Mouse (Mus musculus) embryo, embryonic 11 days (tissue): ENCODE measurements at regions not wholly inside any gene's neighbourhood (a gene's known extent, or its start where the extent isn't known, plus 50 kb on each side); places are given as distances from the start of the nearest gene placed in this dataset.
"Not testable (repeated sequence)": the region's sequence is repeated elsewhere in the genome, so short reads cannot be mapped to it uniquely, and the experiment has no call there.

Experiments
- DNase-seq: peaks from one replicate; pipeline ENCODE4 v3.0.0-alpha.2; 2015

DNA sequence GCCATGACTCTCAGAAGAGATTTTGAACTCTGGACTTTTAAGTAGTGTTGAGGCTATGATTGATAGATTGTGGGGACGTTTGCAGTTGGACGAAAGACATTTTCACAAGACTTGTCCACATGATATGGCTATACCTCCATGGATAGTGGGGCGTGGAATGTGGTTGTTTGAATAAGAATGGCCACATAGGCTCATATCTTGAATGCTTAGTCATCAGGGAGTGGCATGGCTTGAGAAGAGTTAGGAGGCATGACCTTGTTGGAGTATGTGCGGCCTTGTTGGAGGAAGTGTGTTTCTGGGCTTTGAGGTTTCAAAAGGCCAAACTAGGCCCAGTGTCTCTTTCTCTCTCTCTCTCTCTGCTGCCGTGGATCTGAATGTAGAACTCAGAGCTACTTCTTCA is 204.7 kb upstream of the Pclo start:
- DNase-seq, result no peak

DNA sequence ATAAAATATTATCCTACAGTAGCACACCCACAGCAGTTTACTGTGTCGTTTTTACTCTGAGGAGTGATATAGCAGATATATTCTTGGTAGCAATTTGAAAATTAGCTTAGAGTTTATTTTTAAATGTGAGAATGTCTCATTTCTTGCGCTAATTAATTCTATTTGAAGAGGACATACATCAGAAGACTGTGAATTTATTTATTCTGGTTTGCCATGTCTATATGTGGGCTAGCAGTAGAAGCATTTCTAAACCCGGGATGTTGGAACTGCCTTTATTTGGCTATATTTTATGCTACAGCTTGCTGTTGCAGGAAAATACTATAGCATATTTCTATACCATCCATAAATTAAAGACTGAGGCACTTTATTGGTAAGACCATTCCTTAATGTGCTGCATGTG is 203.0 kb upstream of the Pclo start:
- no peak for DNase-seq

DNA sequence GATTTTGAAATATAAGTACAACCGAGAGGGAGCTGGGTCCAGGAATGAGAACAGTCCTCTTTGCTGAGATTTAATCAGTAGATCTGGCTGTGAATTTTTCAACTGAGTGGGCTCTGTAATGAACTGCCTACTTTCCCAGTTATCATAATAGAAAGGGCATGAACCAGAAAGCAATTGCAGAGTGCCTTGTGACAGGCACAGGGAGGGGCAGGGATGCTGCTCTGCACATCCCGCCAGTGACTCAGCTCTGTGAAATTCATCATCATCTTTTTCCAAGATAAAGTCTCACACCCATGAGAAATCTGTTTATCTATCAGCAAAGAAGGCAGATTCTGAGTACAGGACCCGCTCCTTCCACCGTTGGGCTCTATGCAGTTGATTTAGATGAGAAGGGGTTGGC is 194.5 kb upstream of the Pclo start:
- DNase-seq, result no peak

DNA sequence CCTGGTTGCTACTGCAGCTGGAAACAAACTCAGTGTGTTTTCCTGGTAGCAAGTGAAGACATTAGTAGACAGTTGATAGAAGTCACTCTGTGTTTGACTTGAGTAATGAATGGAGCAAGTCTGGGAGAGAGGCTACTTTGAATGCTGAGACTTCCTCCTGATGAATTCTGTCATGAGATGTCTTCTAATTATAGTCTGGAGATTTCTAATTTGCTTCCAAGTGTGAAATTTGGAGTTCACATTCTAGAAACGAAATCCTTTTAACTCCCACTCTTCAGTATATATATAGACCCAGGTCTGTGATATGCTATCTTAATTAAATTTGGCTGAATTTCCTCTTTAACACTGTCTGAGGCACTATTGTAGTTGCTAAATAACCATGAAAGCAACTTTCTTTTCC is 192.7 kb upstream of the Pclo start:
- DNase-seq, result no peak

DNA sequence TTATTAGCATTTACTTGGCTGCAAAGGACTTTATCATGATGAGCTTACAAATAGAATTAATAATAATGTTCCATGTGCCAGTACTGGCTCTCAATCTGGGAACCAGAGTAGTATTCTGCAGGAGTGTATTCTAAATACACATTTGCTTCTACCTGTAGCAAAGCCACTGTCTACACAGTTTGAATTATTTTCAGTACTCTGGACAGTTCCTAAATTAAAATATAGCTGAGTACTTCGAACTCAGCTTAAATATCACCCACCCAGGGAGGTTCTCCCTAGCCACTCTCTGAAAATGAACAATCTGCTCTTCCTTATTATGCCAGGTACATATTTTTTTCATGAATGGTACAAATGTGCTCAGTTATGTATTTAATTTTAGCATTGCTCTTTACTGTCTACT is 154.3 kb upstream of the Pclo start:
- peak; percentile 34 for DNase-seq

DNA sequence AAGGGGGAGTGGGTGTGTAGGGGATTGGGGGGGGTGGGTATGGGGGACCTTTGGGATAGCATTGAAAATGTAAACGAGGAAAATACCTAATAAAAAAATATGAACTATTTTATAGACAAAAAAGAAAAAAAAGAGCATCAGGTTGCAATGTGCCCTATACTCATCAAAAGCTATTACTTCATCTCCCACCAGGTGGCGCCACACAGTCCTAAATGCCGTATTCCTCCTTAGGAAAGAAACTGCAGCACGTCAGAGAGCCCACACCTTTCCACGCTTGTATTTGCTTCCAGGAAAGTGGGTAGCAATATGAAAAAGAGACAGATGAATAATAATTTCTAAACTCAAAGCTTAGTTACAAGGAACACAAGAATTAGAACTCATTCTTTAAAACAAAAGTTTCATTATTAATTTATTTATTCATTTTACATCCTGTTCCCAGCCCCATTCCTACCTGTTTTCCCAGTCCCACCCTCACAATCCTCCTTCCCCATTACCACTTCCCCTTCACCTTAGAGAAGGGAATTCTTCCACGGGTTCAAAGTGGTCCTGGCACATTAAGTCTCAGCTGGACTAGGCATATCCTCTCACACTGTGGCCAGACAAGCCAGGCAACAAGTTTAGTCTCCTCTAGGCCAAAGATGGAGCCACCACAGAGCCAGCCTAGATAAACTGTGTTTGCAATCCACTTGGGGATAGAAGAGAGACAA is 125.4 kb upstream of the Pclo start:
- DNase-seq, result peak; percentile 71

DNA sequence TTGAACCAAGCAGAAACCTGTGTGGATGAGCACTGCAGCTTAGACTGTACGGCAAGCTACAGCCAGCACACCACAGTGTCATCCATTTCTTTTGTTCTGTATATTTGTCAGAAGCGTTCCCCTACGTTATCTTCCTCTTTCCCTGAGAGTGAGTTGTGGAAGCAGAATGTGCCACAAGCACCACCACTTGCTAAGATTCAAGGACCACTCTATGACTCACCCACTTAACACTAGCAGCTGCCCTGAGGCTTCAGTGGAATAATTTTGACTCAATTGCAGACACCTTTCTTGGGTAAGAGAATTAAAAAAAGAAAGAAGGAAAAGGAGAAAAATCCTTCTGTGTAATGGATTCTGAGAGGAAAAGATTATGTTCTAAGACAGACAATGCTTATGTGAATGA is 122.9 kb upstream of the Pclo start:
- no peak for DNase-seq

DNA sequence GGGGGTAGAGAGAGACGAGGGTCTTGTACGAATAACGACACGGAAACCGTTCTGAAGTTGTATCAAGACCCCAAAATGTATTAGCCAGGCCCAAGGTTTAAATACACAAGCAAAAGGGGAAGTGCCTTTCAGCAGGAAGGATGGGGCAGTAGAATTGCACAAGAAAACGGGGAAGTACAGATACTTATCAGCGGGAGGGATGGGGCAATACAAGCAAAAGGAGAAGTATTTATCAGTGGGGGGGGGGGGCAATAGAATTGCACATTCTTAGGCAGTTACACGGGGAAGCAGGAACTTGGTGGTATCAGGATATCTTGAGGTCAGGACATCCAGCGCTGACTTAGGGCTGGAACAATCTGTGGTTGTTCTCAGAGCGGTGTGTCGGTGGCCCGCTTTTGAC is 111.3 kb upstream of the Pclo start:
- DNase-seq, result not testable (repeated sequence)

DNA sequence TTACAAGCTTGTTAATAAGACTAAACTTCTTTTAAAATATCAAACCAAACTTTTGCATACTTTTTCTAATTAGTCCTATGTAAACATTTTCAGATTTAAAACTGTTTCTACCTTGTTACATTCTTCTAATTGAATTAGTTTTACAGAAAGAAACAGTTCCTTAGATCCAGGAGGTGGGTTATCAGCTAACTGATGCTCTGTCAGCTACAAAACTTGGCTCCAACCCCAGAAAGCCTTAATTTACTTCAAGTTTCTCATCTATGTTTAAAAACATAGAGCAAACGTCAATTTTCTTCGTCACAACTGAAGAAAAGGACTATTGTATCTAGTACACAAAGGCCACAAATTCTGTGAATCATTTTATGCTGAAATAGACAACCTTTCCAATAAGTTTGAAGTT is 110.4 kb upstream of the Pclo start:
- DNase-seq, result no peak

DNA sequence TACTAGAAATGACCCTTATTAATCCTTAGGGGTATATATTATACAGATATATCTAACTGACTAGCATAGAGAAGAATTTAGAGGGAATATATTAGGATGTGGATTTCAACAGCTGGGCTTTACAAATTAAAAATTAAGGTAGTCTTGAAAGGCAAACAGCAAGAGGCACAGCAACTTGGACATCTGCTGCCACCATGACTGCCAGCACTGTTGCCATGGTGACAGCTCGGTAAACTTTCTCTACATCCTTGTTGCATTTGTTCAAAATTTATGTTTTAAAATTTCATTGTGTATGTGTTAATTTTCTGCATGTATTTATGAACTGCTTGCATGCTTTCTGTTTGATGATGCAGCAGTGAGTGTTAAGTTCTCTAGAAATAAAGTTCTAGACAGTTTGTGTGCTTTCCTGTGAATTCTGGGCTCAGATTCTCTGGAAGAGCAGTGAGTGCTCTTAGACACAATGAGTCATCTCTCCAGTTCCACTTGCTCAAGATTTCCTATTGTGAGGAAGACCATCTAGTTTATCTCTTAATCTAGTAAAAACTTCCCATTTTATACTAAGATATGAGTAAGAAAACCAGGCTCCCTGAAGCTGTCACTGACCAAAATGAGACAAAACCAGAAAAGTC is 99.4 kb upstream of the Pclo start:
- DNase-seq, result no peak

DNA sequence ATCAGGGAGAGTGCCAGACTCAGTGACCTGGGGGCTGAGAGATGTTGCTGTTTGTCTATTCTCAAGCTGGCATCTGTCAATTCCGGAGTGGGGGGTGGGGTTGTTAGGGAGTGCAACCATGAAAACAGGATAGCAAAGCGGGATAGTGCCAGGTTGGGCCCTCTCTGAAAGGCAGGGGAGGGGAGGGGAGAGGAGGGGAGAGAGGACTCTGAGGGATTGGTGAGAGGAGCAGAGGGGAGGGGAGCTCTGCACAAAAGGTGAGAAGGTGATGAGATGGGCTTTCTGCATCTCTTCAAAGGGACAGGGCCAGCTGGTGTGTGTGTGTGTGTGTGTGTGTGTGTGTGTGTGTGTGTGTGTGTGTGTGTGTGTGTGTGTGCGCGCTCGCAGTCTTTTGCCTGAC is 61.6 kb upstream of the Pclo start:
- DNase-seq, result no peak
